Mouse (Mus musculus): Measurements from ENCODE around the gene Tmem11. TPM values are rescaled to one million over a fixed set of nuclear protein-coding genes. Genes with fewer than 3 reads are reported as not detected.
"Not testable (repeated sequence)": the region's sequence is repeated elsewhere in the genome, so short reads cannot be mapped to it uniquely, and the experiment has no call there.

Gene Tmem11
- polyA plus RNA-seq, 1 experiment from 2014 or later: 74.7 TPM

DNA sequence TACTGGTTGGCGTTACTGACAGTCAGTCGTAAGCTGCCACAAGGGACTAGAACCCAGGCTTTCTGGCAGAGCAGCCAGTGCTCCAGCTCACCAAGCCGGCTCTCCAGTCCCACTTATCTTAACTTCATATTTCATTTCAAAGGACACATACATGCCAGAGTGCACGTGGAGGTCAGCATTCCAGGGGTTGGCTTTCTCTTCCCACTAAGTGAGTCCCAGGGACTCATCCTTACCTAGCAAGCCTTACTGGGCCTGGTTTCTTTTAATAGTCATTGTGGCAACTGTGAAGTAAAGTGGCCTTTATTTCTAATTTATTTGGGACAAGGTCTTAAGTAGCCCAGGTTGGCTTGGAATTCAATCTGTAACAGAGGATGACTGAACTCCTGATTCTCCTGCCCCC, 7.7 kb downstream of the Tmem11 start:
- Histone ChIP-seq H3K4me2 (ENCODE audit: low read depth, low read length) (no peak overlapping the region), H3K4me3 (ENCODE audit: low read length) (no peak overlapping the region), H3K4me1 (ENCODE audit: control insufficient read depth, insufficient read depth, low read length) (peaks cover 39% of the 10 kb centered on the region), H3K27me3 (replicated peaks; ENCODE audit: control insufficient read depth, insufficient read depth, low read length) (no peaks in the 10 kb centered on the region), H3K9ac (ENCODE audit: low read depth, low read length) (no peak overlapping the region), H3K36me3 (ENCODE audit: control insufficient read depth, insufficient read depth, low read length) (no peaks in the 10 kb centered on the region), H3K9me3 (ENCODE audit: control insufficient read depth, low read length) (no peaks in the 10 kb centered on the region), H3K27ac (ENCODE audit: low read length) (no peak overlapping the region)
- ATAC-seq: no peak
- WGBS: 56% methylated on average over 4 of the region's 4 CpGs

DNA sequence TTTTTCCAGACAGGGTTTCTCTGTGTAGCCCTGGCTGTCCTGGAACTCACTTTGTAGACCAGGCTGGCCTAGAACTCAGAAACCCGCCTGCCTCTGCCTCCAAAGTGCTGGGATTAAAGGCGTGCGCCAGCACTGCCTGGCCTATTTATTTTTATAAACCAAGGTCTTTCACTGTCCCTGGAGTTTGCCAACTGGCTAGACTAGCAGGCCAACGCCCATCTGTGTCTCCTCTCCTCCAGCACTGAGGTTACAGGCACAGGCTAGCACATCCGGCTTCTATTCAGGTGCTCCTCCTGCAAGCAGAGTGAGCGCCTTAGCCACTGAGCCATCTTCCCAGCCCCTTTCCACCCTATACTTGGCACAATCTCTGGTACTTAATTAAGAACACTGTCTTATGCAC, 9.6 kb downstream of the Tmem11 start:
- H3K4me3 ChIP-seq (ENCODE audit: low read length); H3K9ac ChIP-seq (ENCODE audit: low read depth, low read length); H3K27me3 ChIP-seq (replicated peaks; ENCODE audit: control insufficient read depth, insufficient read depth, low read length); H3K36me3 ChIP-seq (ENCODE audit: control insufficient read depth, insufficient read depth, low read length); H3K9me3 ChIP-seq (ENCODE audit: control insufficient read depth, low read length); H3K4me2 ChIP-seq (ENCODE audit: low read depth, low read length); H3K27ac ChIP-seq (ENCODE audit: low read length); ATAC-seq: not testable (repeated sequence)
- H3K4me1 ChIP-seq (ENCODE audit: control insufficient read depth, insufficient read depth, low read length): peaks cover 23% of the 10 kb centered on the region
- WGBS: 97% methylated on average over 6 of the region's 6 CpGs

DNA sequence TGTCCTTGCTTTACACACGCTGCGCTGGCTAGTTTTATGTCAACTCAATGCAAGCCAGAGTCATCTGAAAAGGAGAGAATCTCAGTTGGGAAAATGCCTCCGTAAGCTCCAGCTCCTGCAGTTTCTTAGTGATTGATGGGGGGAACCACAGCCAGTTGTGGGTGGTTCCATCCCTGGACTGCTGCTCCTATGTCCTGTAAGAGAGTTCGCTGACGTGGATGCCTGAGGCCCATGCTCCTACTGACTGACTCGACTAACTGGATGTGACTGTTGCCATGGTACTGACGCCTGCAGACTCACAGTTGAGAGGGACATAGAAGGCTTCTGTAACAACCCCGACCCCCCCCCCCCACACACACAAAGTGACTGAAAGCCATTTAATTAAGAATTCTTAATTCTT, 11.2 kb downstream of the Tmem11 start:
- Histone ChIP-seq H3K27me3 (replicated peaks; ENCODE audit: control insufficient read depth, insufficient read depth, low read length) (no peaks in the 10 kb centered on the region), H3K4me1 (ENCODE audit: control insufficient read depth, insufficient read depth, low read length) (peaks cover 12% of the 10 kb centered on the region), H3K4me2 (ENCODE audit: low read depth, low read length) (no peak overlapping the region), H3K9ac (ENCODE audit: low read depth, low read length) (no peak overlapping the region), H3K4me3 (ENCODE audit: low read length) (no peak overlapping the region), H3K36me3 (ENCODE audit: control insufficient read depth, insufficient read depth, low read length) (peaks cover 5% of the 10 kb centered on the region; the same call in 1 of the 2 replicates), H3K9me3 (ENCODE audit: control insufficient read depth, low read length) (no peaks in the 10 kb centered on the region), H3K27ac (ENCODE audit: low read length) (no peak overlapping the region)
- ATAC-seq: no peak
- 58% methylated on average over 8 of the region's 8 CpGs for WGBS

DNA sequence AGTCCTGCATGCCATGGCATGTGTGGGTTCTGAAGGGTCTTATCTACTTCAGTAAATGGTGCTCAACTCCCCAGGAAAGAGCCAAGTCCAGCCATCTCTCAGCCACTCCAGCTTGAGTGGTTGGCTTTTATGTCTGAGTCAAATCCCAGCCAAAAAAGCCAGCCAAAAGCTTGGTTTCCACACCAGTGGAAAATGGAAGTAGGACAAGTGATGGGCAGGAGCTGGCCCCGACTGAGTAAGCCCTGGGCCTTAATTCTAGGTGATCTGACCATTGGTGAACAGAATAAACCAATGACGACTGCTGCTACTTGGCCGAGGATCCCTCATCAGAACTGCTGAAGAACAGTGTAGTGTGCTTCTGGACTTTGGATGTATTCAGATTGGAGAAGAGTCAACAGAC, 11.6 kb downstream of the Tmem11 start:
- WGBS: 91% methylated on average over 3 of the region's 3 CpGs
- Histone ChIP-seq H3K9me3 (ENCODE audit: control insufficient read depth, low read length) (no peaks in the 10 kb centered on the region), H3K9ac (ENCODE audit: low read depth, low read length) (no peak overlapping the region), H3K4me3 (ENCODE audit: low read length) (no peak overlapping the region), H3K36me3 (ENCODE audit: control insufficient read depth, insufficient read depth, low read length) (peaks cover 8% of the 10 kb centered on the region; the same call in 1 of the 2 replicates), H3K4me1 (ENCODE audit: control insufficient read depth, insufficient read depth, low read length) (peaks cover 9% of the 10 kb centered on the region), H3K27me3 (replicated peaks; ENCODE audit: control insufficient read depth, insufficient read depth, low read length) (no peaks in the 10 kb centered on the region), H3K27ac (ENCODE audit: low read length) (no peak overlapping the region), H3K4me2 (ENCODE audit: low read depth, low read length) (no peak overlapping the region)
- no peak for ATAC-seq

- WGBS: 64% methylated on average over 2 of the region's 2 CpGs
- H3K36me3 ChIP-seq (ENCODE audit: control insufficient read depth, insufficient read depth, low read length): peaks cover 12% of the 10 kb centered on the region; the same call in 1 of the 2 replicates
- no peak for ATAC-seq
Measured at GRCm38 (mm10) chr11:60866021-60866420, 13.1 kb downstream of the Tmem11 start.

DNA sequence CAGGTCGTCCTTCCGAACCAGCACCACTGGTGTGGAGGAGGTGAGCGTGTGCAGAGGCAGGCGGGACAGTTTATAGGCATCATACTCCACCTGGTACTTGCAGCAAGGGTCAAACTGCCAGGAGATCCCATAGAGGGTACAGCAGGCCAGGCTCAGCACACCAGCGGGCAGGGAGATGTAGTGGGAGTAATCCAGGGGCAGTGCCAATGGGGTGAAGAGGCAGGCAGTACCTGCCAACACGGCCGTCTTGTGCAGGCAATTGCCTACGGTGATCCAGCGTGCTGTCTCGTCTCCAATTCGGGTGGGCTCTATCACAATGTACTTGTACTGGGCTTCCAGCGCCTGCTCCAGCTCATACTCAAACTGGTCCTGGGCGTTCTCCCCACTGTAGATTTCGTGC, 14.2 kb downstream of the Tmem11 start:
- H3K9me3 ChIP-seq (ENCODE audit: control insufficient read depth, low read length): no peaks in the 10 kb centered on the region
- no peak overlapping the region for H3K4me3 ChIP-seq (ENCODE audit: low read length)
- peaks cover 3% of the 10 kb centered on the region; the same call in 1 of the 2 replicates for H3K4me1 ChIP-seq (ENCODE audit: control insufficient read depth, insufficient read depth, low read length)
- H3K36me3 ChIP-seq (ENCODE audit: control insufficient read depth, insufficient read depth, low read length): peaks cover 12% of the 10 kb centered on the region; the same call in 1 of the 2 replicates
- ATAC-seq: no peak
- no peak overlapping the region for H3K9ac ChIP-seq (ENCODE audit: low read depth, low read length)
- no peak overlapping the region for H3K4me2 ChIP-seq (ENCODE audit: low read depth, low read length)
- WGBS: 87% methylated on average over 14 of the region's 14 CpGs
- no peaks in the 10 kb centered on the region for H3K27me3 ChIP-seq (replicated peaks; ENCODE audit: control insufficient read depth, insufficient read depth, low read length)
- no peak overlapping the region for H3K27ac ChIP-seq (ENCODE audit: low read length)

More at GRCm38 (mm10) chr11:60866021-60866420, 13.1 kb downstream of the Tmem11 start:
- Histone ChIP-seq H3K9me3 (ENCODE audit: control insufficient read depth, low read length) (no peaks in the 10 kb centered on the region), H3K4me2 (ENCODE audit: low read depth, low read length) (no peak overlapping the region), H3K27me3 (replicated peaks; ENCODE audit: control insufficient read depth, insufficient read depth, low read length) (no peaks in the 10 kb centered on the region), H3K27ac (ENCODE audit: low read length) (no peak overlapping the region), H3K9ac (ENCODE audit: low read depth, low read length) (no peak overlapping the region), H3K4me3 (ENCODE audit: low read length) (no peak overlapping the region), H3K4me1 (ENCODE audit: control insufficient read depth, insufficient read depth, low read length) (peaks cover 3% of the 10 kb centered on the region; the same call in 1 of the 2 replicates)

- Histone ChIP-seq H3K36me3 (ENCODE audit: control insufficient read depth, insufficient read depth, low read length) (peaks cover 12% of the 10 kb centered on the region; the same call in 1 of the 2 replicates), H3K9ac (ENCODE audit: low read depth, low read length) (no peak overlapping the region), H3K4me1 (ENCODE audit: control insufficient read depth, insufficient read depth, low read length) (peaks cover 3% of the 10 kb centered on the region; the same call in 1 of the 2 replicates), H3K27me3 (replicated peaks; ENCODE audit: control insufficient read depth, insufficient read depth, low read length) (no peaks in the 10 kb centered on the region), H3K9me3 (ENCODE audit: control insufficient read depth, low read length) (no peaks in the 10 kb centered on the region), H3K4me3 (ENCODE audit: low read length) (no peak overlapping the region), H3K27ac (ENCODE audit: low read length) (no peak overlapping the region), H3K4me2 (ENCODE audit: low read depth, low read length) (no peak overlapping the region)
- ATAC-seq: no peak
- WGBS: 88% methylated on average over 2 of the region's 2 CpGs
Measured at GRCm38 (mm10) chr11:60864166-60864565, 14.9 kb downstream of the Tmem11 start.

DNA sequence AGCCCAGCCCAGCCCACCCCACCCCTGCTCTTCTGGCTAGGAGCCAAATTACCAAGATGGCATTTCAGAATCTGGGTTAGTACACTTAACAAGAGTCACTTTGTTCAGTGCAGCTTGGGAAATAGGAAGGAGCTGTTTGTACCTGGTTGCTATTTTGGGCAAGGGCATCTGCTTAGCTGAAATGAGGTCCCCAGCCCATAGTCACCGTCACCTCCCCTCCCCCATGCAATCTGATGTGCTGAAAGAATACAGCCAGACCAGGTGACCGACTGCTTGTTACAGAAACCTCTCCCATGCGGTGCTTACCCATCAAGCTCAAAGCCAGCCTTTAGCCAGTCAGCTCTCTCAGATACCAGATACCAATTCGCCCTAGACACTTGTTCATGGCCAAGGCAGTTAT, 15.9 kb downstream of the Tmem11 start:
- H3K9ac ChIP-seq (ENCODE audit: low read depth, low read length): no peak overlapping the region
- H3K4me3 ChIP-seq (ENCODE audit: low read length): no peak overlapping the region
- H3K9me3 ChIP-seq (ENCODE audit: control insufficient read depth, low read length): no peaks in the 10 kb centered on the region
- no peak for ATAC-seq
- H3K4me2 ChIP-seq (ENCODE audit: low read depth, low read length): no peak overlapping the region
- no peak overlapping the region for H3K27ac ChIP-seq (ENCODE audit: low read length)
- H3K4me1 ChIP-seq (ENCODE audit: control insufficient read depth, insufficient read depth, low read length): peaks cover 3% of the 10 kb centered on the region; the same call in 1 of the 2 replicates
- 73% methylated on average over 4 of the region's 4 CpGs for WGBS
- peaks cover 16% of the 10 kb centered on the region for H3K36me3 ChIP-seq (ENCODE audit: control insufficient read depth, insufficient read depth, low read length)
- H3K27me3 ChIP-seq (replicated peaks; ENCODE audit: control insufficient read depth, insufficient read depth, low read length): no peaks in the 10 kb centered on the region

DNA sequence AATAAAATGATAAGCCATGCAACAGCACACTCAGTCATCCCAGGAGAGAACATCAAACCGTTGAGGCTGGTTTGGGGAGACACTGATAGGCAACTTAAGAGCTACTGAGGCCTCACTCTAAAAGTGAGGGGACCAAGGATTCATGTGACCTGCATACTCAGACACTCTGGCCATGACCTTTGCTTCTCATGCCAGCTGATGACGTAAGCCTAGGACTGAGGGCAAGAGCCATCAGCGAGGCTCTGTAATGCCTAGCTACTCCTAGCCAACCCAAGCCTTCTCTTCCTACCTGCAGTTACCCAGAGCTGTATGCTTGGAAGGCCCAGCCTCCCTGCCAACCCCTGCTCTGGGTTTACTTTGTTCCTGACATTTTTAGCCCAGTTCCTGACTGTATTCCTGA, 17.1 kb downstream of the Tmem11 start:
- WGBS: 79% methylated on average over 3 of the region's 3 CpGs
- H3K36me3 ChIP-seq (ENCODE audit: control insufficient read depth, insufficient read depth, low read length): peaks cover 16% of the 10 kb centered on the region

GRCm38 (mm10) chr11:60856587-60856986, 22.5 kb downstream of the Tmem11 start:
- H3K4me3 ChIP-seq (ENCODE audit: low read length): no peak overlapping the region
- H3K27me3 ChIP-seq (replicated peaks; ENCODE audit: control insufficient read depth, insufficient read depth, low read length): no peaks in the 10 kb centered on the region
- H3K4me2 ChIP-seq (ENCODE audit: low read depth, low read length): no peak overlapping the region
- H3K9me3 ChIP-seq (ENCODE audit: control insufficient read depth, low read length): no peaks in the 10 kb centered on the region
- H3K36me3 ChIP-seq (ENCODE audit: control insufficient read depth, insufficient read depth, low read length): peaks cover 18% of the 10 kb centered on the region; the same call in 1 of the 2 replicates
- 57% methylated on average over 3 of the region's 3 CpGs for WGBS
- ATAC-seq: no peak
- no peak overlapping the region for H3K9ac ChIP-seq (ENCODE audit: low read depth, low read length)
- no peak overlapping the region for H3K27ac ChIP-seq (ENCODE audit: low read length)
- H3K4me1 ChIP-seq (ENCODE audit: control insufficient read depth, insufficient read depth, low read length): no peaks in the 10 kb centered on the region

More for the DNA sequence above, 17.1 kb downstream of the Tmem11 start:
- H3K9ac ChIP-seq (ENCODE audit: low read depth, low read length): no peak overlapping the region
- H3K4me1 ChIP-seq (ENCODE audit: control insufficient read depth, insufficient read depth, low read length): no peaks in the 10 kb centered on the region
- H3K27me3 ChIP-seq (replicated peaks; ENCODE audit: control insufficient read depth, insufficient read depth, low read length): no peaks in the 10 kb centered on the region
- H3K9me3 ChIP-seq (ENCODE audit: control insufficient read depth, low read length): no peaks in the 10 kb centered on the region
- H3K4me3 ChIP-seq (ENCODE audit: low read length): no peak overlapping the region
- H3K27ac ChIP-seq (ENCODE audit: low read length): no peak overlapping the region
- no peak overlapping the region for H3K4me2 ChIP-seq (ENCODE audit: low read depth, low read length)
- no peak for ATAC-seq
